Mouse (Mus musculus): ENCODE data around the gene Capn5. TPM values are rescaled to one million over a fixed set of nuclear protein-coding genes. Genes with fewer than 3 reads are reported as not detected.

Capn5 gene
- total and polyA plus RNA-seq, 3 experiments: 0.04 to 0.54 TPM; not detected in 1

- no peak overlapping the region for H3K4me3 ChIP-seq (ENCODE audit: control insufficient read depth in 1 of 2, insufficient read depth in 1 of 2, low read depth in 2 of 2, low read length in 2 of 2)
- no peak overlapping the region for H3K9ac ChIP-seq (ENCODE audit: control insufficient read depth, low read depth, low read length, poor library complexity, severe bottlenecking)
- H3K36me3 ChIP-seq (ENCODE audit: control insufficient read depth in 1 of 2, insufficient read depth in 2 of 2, low read length in 2 of 2): no peaks in the 10 kb centered on the region
- H3K79me2 ChIP-seq (ENCODE audit: control insufficient read depth, insufficient read depth, low read length, poor library complexity): no peaks in the 10 kb centered on the region
- H3K4me1 ChIP-seq (ENCODE audit: control insufficient read depth in 1 of 2, insufficient read depth in 2 of 2, low read length in 2 of 2): no peaks in the 10 kb centered on the region
- no peak overlapping the region for H3K27ac ChIP-seq (ENCODE audit: control insufficient read depth, low read depth, low read length)
- H3K27me3 ChIP-seq (ENCODE audit: control insufficient read depth in 1 of 2, insufficient read depth in 2 of 2, low read length in 2 of 2): peaks cover 0 to 2% of the 10 kb centered on the region in 2 experiments; a peak in 2 of 4 replicates
- no peak for TF ChIP-seq BHLHE40 (IDR thresholded peaks at IDR 0.05; ENCODE audit: borderline replicate concordance, low read depth, low read length)
- TF ChIP-seq TCF12 (IDR thresholded peaks at IDR 0.05; ENCODE audit: low read depth, low read length): no peak
- no peak for TF ChIP-seq E2F4 (IDR thresholded peaks at IDR 0.05; ENCODE audit: borderline replicate concordance, low read depth, low read length)
- no peak for TF ChIP-seq USF2 (IDR thresholded peaks at IDR 0.05; ENCODE audit: borderline replicate concordance in 1 of 2, insufficient read depth in 1 of 2, low read depth in 1 of 2, low read length in 2 of 2)
- no peak for TF ChIP-seq MYB (IDR thresholded peaks at IDR 0.05; ENCODE audit: low read depth, low read length)
- no peak for TF ChIP-seq POLR2AphosphoS2 (IDR thresholded peaks at IDR 0.05; ENCODE audit: low read length)
- no peak for TF ChIP-seq MAZ (IDR thresholded peaks at IDR 0.05; ENCODE audit: low read depth, low read length)
- no peak for TF ChIP-seq GABPA (IDR thresholded peaks at IDR 0.05; ENCODE audit: low read depth, low read length)
- peak; percentile 14 for DNase-seq (ENCODE audit: low read depth, low spot score)
- H3K9me3 ChIP-seq (replicated peaks; ENCODE audit: insufficient read depth, low read length): no peaks in the 10 kb centered on the region
These were observed 37.5 kb downstream of the Capn5 start for GRCm38 (mm10) chr7:98140597-98140996.

- Histone ChIP-seq H3K27ac (ENCODE audit: control insufficient read depth, low read depth, low read length) (no peak overlapping the region), H3K4me3 (ENCODE audit: control insufficient read depth in 1 of 2, insufficient read depth in 1 of 2, low read depth in 2 of 2, low read length in 2 of 2) (no peak overlapping the region), H3K36me3 (ENCODE audit: control insufficient read depth in 1 of 2, insufficient read depth in 2 of 2, low read length in 2 of 2) (no peaks in the 10 kb centered on the region), H3K4me1 (ENCODE audit: control insufficient read depth in 1 of 2, insufficient read depth in 2 of 2, low read length in 2 of 2) (no peaks in the 10 kb centered on the region), H3K79me2 (ENCODE audit: control insufficient read depth, insufficient read depth, low read length, poor library complexity) (no peaks in the 10 kb centered on the region), H3K9ac (ENCODE audit: control insufficient read depth, low read depth, low read length, poor library complexity, severe bottlenecking) (no peak overlapping the region), H3K27me3 (ENCODE audit: control insufficient read depth in 1 of 2, insufficient read depth in 2 of 2, low read length in 2 of 2) (peaks cover 0 to 2% of the 10 kb centered on the region in 2 experiments; a peak in 2 of 4 replicates), H3K9me3 (replicated peaks; ENCODE audit: insufficient read depth, low read length) (no peaks in the 10 kb centered on the region)
- no peak for DNase-seq (ENCODE audit: low read depth, low spot score)
- no peak for TF ChIP-seq USF1 (IDR thresholded peaks at IDR 0.05; ENCODE audit: low read depth, low read length)
- no peak for TF ChIP-seq ELF1 (IDR thresholded peaks at IDR 0.05; ENCODE audit: low read depth, low read length)
- TF ChIP-seq NELFE (IDR thresholded peaks at IDR 0.05; ENCODE audit: low read depth, low read length): no peak
These were observed 38.9 kb downstream of the Capn5 start for GRCm38 (mm10) chr7:98139216-98139615.

GRCm38 (mm10) chr7:98137995-98138394, 40.1 kb downstream of the Capn5 start:
- no peak overlapping the region for H3K4me3 ChIP-seq (ENCODE audit: control insufficient read depth in 1 of 2, insufficient read depth in 1 of 2, low read depth in 2 of 2, low read length in 2 of 2)
- no peaks in the 10 kb centered on the region for H3K4me1 ChIP-seq (ENCODE audit: control insufficient read depth in 1 of 2, insufficient read depth in 2 of 2, low read length in 2 of 2)
- no peaks in the 10 kb centered on the region for H3K79me2 ChIP-seq (ENCODE audit: control insufficient read depth, insufficient read depth, low read length, poor library complexity)
- no peaks in the 10 kb centered on the region for H3K9me3 ChIP-seq (replicated peaks; ENCODE audit: insufficient read depth, low read length)
- H3K9ac ChIP-seq (ENCODE audit: control insufficient read depth, low read depth, low read length, poor library complexity, severe bottlenecking): no peak overlapping the region
- H3K27me3 ChIP-seq (ENCODE audit: control insufficient read depth in 1 of 2, insufficient read depth in 2 of 2, low read length in 2 of 2): peaks cover 0 to 2% of the 10 kb centered on the region in 2 experiments; a peak in 2 of 4 replicates
- no peak overlapping the region for H3K27ac ChIP-seq (ENCODE audit: control insufficient read depth, low read depth, low read length)
- no peak for DNase-seq (ENCODE audit: low read depth, low spot score)
- H3K36me3 ChIP-seq (ENCODE audit: control insufficient read depth in 1 of 2, insufficient read depth in 2 of 2, low read length in 2 of 2): no peaks in the 10 kb centered on the region
- TF ChIP-seq NELFE (IDR thresholded peaks at IDR 0.05; ENCODE audit: low read depth, low read length): no peak
- no peak for TF ChIP-seq CHD1 (IDR thresholded peaks at IDR 0.05; ENCODE audit: low read depth, low read length)
- TF ChIP-seq MAX (IDR thresholded peaks at IDR 0.05; ENCODE audit: low read length): no peak
- TF ChIP-seq BHLHE40 (IDR thresholded peaks at IDR 0.05; ENCODE audit: borderline replicate concordance, low read depth, low read length): no peak
- no peak for TF ChIP-seq RCOR1 (IDR thresholded peaks at IDR 0.05; ENCODE audit: low read depth, low read length)
- TF ChIP-seq RAD21 (IDR thresholded peaks at IDR 0.05; ENCODE audit: low read depth, low read length): no peak
- TF ChIP-seq MEF2A (IDR thresholded peaks at IDR 0.05; ENCODE audit: extremely low read depth, insufficient replicate concordance, low read depth, low read length, poor library complexity, severe bottlenecking): no peak
- TF ChIP-seq USF2 (IDR thresholded peaks at IDR 0.05; ENCODE audit: borderline replicate concordance in 1 of 2, insufficient read depth in 1 of 2, low read depth in 1 of 2, low read length in 2 of 2): no peak
- no peak for TF ChIP-seq POLR2A (IDR thresholded peaks at IDR 0.05; ENCODE audit: control insufficient read depth in 1 of 2, insufficient read depth in 1 of 2, low read depth in 1 of 2, low read length in 2 of 2, poor library complexity in 1 of 2)
- TF ChIP-seq GABPA (IDR thresholded peaks at IDR 0.05; ENCODE audit: low read depth, low read length): no peak
- no peak for TF ChIP-seq GATA1 (IDR thresholded peaks at IDR 0.05; ENCODE audit: low read depth, low read length)
- no peak for TF ChIP-seq ZMIZ1 (IDR thresholded peaks at IDR 0.05; ENCODE audit: low read depth, low read length)
- TF ChIP-seq EP300 (IDR thresholded peaks at IDR 0.05; ENCODE audit: low read depth in 1 of 2, low read length in 2 of 2): no peak
- no peak for TF ChIP-seq MYB (IDR thresholded peaks at IDR 0.05; ENCODE audit: low read depth, low read length)
- no peak for TF ChIP-seq POLR2AphosphoS5 (IDR thresholded peaks at IDR 0.05; ENCODE audit: borderline replicate concordance, low read depth, low read length)

Data from MEL (cell line).